Mouse (Mus musculus) cerebellum, adult 2 months (tissue): ENCODE measurements around the gene Txnrd2.

ENCODE experiments used
- CTCF ChIP-seq: fragments of 200-500 bp; IDR thresholded peaks from 2 replicates; pipeline ENCODE4 v1.5.1; 2011; ENCODE audit warnings: low read depth, mild to moderate bottlenecking, control low read depth, low read length, moderate library complexity, borderline replicate concordance; ENCODE audit not compliant: insufficient read depth
- POLR2A ChIP-seq: fragments of 200-500 bp; IDR thresholded peaks from 2 replicates; pipeline ENCODE4 v1.6.1; 2011; ENCODE audit warnings: low read length, control low read depth, borderline replicate concordance; ENCODE audit not compliant: insufficient read depth

DNA sequence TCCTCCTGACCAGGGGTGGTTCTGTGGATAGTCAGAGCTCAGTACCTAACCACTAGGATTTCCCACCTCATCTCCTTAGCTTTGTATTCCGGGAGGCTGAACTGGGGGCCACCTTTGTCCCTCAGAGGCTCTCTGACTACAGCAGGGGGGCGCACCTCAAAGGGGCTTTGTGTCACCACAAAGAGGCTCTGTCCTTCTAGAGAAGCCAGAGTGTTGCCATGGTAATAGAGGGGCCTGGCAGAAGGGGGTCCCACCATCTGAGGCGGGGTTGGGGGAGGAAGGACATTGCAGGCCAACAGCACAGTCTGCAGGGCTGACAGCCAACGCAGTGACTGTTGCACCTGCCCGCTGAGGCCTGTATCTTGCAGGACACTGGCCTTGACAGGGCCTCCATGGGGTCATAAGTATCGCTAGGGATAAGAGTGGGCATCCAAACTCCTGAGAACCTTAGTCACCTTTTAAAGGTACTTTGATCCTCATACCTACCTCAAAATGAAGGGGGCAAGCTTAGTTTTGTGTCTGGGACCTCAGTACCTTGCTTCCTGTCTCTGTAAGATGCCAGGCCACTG is 45.6 kb upstream of the Txnrd2 start:
- TF ChIP-seq POLR2A = no peak
- no peak for TF ChIP-seq CTCF
